Mouse (Mus musculus): ENCODE measurements around the gene Ubfd1. TPM values are rescaled to one million over a fixed set of nuclear protein-coding genes. Genes with fewer than 3 reads are reported as not detected.
"Not testable (repeated sequence)": the region's sequence is repeated elsewhere in the genome, so short reads cannot be mapped to it uniquely, and the experiment has no call there.

The Ubfd1 gene
- polyA plus RNA-seq, 1 experiment from 2014 or later, result 65.6 TPM

DNA sequence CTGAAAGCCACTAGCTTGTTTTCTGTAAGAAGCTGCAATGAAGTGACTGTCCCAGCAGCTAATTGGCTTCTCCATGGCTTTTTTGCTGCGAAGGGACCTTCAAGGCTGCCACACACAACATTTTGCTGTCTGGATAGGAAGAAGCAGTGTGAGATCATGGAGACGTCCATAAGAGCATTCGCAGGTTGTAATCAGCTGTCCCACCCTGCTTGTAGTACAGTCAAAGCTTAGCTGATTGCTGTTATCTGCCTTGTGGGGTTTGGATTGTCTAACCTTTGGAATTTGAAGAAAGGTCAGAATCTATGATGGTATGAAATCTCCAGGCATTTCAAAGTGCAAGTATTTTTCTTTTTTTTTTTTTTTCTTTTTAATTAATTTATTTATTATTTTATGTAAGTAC, 7.4 kb downstream of the Ubfd1 start:
- no peak overlapping the region for H3K9ac ChIP-seq (replicated peaks; ENCODE audit: low read depth, low read length)
- H3K36me3 ChIP-seq (ENCODE audit: control insufficient read depth, insufficient read depth), result peaks cover 54% of the 10 kb centered on the region
- H3K4me2 ChIP-seq (ENCODE audit: low read length), result no peak overlapping the region
- peaks cover 4% of the 10 kb centered on the region for H3K4me1 ChIP-seq (replicated peaks; ENCODE audit: control insufficient read depth, insufficient read depth, low read length)
- no peaks in the 10 kb centered on the region for H3K27me3 ChIP-seq (replicated peaks; ENCODE audit: control insufficient read depth, insufficient read depth, low read length)
- ATAC-seq, result no peak
- no peak overlapping the region for H3K4me3 ChIP-seq (replicated peaks; ENCODE audit: low read length)
- 88% methylated on average over 3 of the region's 3 CpGs for WGBS
- no peak overlapping the region for H3K27ac ChIP-seq (ENCODE audit: low read length)
- no peaks in the 10 kb centered on the region for H3K9me3 ChIP-seq (ENCODE audit: control insufficient read depth, low read length)

DNA sequence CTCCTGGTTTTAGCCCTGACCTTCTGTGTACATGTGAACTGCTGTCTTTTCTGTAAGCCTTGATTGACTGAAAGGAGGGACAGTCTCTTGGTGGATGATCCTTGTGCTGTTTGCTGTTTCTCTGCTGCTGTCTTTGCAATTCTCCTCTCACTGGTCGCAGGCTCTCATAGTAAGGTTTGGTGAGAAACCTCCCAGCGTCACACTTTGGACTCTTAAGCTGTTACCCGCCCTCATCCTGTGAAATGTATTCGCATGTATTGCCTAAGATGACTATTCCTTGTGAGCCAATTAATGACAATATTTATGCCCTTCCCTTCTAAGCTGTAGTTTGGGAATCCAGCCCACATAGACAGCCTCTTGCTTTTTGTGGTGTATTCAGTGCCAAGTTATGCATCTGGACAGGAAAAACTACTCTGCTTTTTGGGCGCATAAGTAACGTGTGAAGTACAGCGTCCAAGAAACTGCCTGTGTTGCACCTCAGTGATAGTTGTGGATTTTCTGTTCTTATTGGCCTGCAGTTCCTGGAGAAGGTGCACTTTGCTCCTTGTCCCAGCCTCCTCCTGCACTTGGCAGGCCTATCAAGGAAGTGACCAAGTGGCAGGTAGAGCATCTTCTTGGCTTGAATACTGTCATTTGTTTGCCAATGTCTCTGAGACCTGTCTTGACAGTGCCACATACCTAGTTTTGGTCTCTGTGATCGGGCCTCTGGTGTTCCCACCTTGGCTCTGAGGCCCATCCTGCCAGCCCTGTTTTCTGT, 13.0 kb downstream of the Ubfd1 start:
- Histone ChIP-seq H3K9ac (replicated peaks; ENCODE audit: low read depth, low read length) (no peak overlapping the region), H3K27me3 (replicated peaks; ENCODE audit: control insufficient read depth, insufficient read depth, low read length) (no peaks in the 10 kb centered on the region), H3K9me3 (ENCODE audit: control insufficient read depth, low read length) (no peaks in the 10 kb centered on the region), H3K36me3 (ENCODE audit: control insufficient read depth, insufficient read depth) (peaks cover 27% of the 10 kb centered on the region), H3K4me1 (replicated peaks; ENCODE audit: control insufficient read depth, insufficient read depth, low read length) (peaks cover 6% of the 10 kb centered on the region), H3K4me3 (replicated peaks; ENCODE audit: low read length) (no peak overlapping the region), H3K4me2 (ENCODE audit: low read length) (no peak overlapping the region), H3K27ac (ENCODE audit: low read length) (no peak overlapping the region; the same call in 1 of the 2 replicates)
- no peak for ATAC-seq
- 84% methylated on average over 8 of the region's 8 CpGs for whole genome bisulfite sequencing

DNA sequence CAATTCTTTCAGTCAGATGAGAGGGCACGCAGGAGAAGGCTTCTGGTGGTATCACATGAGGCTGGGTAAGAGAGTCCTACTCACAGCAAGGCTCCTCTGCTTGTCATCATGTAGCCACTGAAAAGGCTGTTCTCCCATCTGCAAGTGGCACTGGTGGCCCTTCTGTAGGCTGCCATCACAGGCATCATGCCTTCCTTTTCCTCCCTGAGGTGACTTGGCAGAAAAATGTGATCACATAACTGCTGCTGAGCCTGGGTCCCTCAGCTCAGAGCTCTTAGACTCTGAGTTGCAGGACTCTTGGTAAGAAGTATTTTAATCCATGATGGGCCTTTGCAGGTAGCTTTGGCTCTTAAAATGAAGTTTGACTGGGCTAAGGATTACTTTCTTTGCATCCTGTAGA, 14.1 kb downstream of the Ubfd1 start:
- Histone ChIP-seq H3K4me1 (replicated peaks; ENCODE audit: control insufficient read depth, insufficient read depth, low read length) (peaks cover 6% of the 10 kb centered on the region), H3K27me3 (replicated peaks; ENCODE audit: control insufficient read depth, insufficient read depth, low read length) (no peaks in the 10 kb centered on the region), H3K9me3 (ENCODE audit: control insufficient read depth, low read length) (no peaks in the 10 kb centered on the region), H3K9ac (replicated peaks; ENCODE audit: low read depth, low read length) (no peak overlapping the region), H3K27ac (ENCODE audit: low read length) (0 out of 2 replicates have a peak overlapping the region, but pooled peaks have one; percentile 13), H3K4me3 (replicated peaks; ENCODE audit: low read length) (no peak overlapping the region), H3K4me2 (ENCODE audit: low read length) (no peak overlapping the region), H3K36me3 (ENCODE audit: control insufficient read depth, insufficient read depth) (peaks cover 17% of the 10 kb centered on the region)
- 93% methylated on average over 1 of the region's 1 CpGs for WGBS
- no peak for ATAC-seq

DNA sequence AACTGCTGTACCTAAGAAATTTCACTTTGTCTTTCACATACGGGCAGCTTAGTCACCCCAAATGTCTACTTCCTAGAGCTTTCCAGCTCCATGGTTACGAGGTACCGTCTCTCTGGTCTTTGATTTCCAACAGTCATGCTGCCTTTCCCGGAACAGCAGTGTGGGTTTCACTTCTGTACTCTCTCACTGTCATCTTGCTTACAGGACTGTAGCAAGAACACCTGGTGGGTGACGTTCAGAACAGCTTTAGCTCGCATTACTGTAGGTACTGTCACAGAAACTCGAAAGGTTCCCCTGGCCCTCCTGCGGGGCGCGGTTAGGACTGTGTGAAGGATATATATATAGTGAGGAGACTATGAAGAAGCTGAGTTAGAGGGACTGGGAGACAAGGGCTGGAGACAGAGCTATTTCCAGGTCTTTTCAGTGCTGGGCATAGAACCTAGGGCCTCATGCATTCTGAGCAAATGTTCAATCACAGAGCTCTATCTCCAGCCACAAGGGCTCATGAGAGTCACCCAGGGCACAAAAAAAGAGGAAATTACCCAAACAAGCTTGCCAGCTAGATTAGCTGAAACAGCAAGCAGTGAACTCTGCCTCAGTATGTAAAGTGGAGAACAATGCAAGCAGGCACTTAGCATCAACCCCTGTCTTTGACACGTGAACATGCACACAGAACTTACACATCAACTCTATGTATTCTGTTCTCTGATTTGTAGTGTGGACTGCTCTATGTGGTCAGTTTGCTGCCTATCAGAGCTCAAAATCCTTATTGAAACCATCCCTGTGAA, 20.4 kb downstream of the Ubfd1 start:
- Histone ChIP-seq H3K27me3 (replicated peaks; ENCODE audit: control insufficient read depth, insufficient read depth, low read length) (no peaks in the 10 kb centered on the region), H3K27ac (ENCODE audit: low read length) (no peak overlapping the region), H3K4me1 (replicated peaks; ENCODE audit: control insufficient read depth, insufficient read depth, low read length) (no peaks in the 10 kb centered on the region), H3K4me2 (ENCODE audit: low read length) (no peak overlapping the region), H3K9ac (replicated peaks; ENCODE audit: low read depth, low read length) (no peak overlapping the region), H3K4me3 (replicated peaks; ENCODE audit: low read length) (no peak overlapping the region), H3K9me3 (ENCODE audit: control insufficient read depth, low read length) (no peaks in the 10 kb centered on the region), H3K36me3 (ENCODE audit: control insufficient read depth, insufficient read depth) (peaks cover 34% of the 10 kb centered on the region)
- no peak for ATAC-seq
- 95% methylated on average over 11 of the region's 11 CpGs for WGBS

- Histone ChIP-seq H3K4me2 (ENCODE audit: low read length) (no peak overlapping the region), H3K27me3 (replicated peaks; ENCODE audit: control insufficient read depth, insufficient read depth, low read length) (no peaks in the 10 kb centered on the region), H3K9me3 (ENCODE audit: control insufficient read depth, low read length) (no peaks in the 10 kb centered on the region), H3K36me3 (ENCODE audit: control insufficient read depth, insufficient read depth) (peaks cover 38% of the 10 kb centered on the region), H3K27ac (ENCODE audit: low read length) (no peak overlapping the region), H3K4me3 (replicated peaks; ENCODE audit: low read length) (no peak overlapping the region), H3K4me1 (replicated peaks; ENCODE audit: control insufficient read depth, insufficient read depth, low read length) (0 out of 2 replicates have a peak, but pooled peaks cover 2% of the 10 kb centered on the region), H3K9ac (replicated peaks; ENCODE audit: low read depth, low read length) (no peak overlapping the region)
- no peak for ATAC-seq
- WGBS, result 91% methylated on average over 2 of the region's 2 CpGs
Measured at GRCm38 (mm10) chr7:122094564-122095330, 27.8 kb downstream of the Ubfd1 start.

- no peak overlapping the region for H3K9ac ChIP-seq (replicated peaks; ENCODE audit: low read depth, low read length)
Measured at GRCm38 (mm10) chr7:122098009-122098408, 31.0 kb downstream of the Ubfd1 start.

DNA sequence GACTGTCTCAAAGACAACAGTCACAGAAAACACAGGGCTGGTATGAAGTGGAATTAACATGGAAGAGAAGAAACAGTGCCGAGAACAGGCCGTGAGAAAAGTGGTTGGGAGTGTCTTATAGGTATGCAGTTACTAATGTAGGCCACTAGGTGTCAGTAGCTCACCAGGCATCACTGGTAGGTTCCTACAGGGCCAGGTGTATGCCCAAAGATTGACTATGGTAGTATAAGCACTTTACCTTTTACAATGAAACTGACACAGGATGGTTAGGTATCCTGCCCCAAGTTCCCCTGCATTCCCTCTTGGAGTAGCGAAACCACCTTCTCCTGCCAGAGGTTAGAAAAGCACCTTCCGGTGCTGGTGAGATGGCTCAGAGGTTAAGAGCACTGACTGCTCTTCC, 32.2 kb downstream of the Ubfd1 start:
- H3K4me1 ChIP-seq (replicated peaks; ENCODE audit: control insufficient read depth, insufficient read depth, low read length), result peaks cover 10% of the 10 kb centered on the region

More at GRCm38 (mm10) chr7:122098009-122098408, 31.0 kb downstream of the Ubfd1 start:
- no peaks in the 10 kb centered on the region for H3K9me3 ChIP-seq (ENCODE audit: control insufficient read depth, low read length)
- no peak overlapping the region for H3K4me3 ChIP-seq (replicated peaks; ENCODE audit: low read length)
- no peak for ATAC-seq
- H3K4me2 ChIP-seq (ENCODE audit: low read length), result no peak overlapping the region
- H3K27ac ChIP-seq (ENCODE audit: low read length), result no peak overlapping the region
- peaks cover 21% of the 10 kb centered on the region for H3K36me3 ChIP-seq (ENCODE audit: control insufficient read depth, insufficient read depth)
- peaks cover 10% of the 10 kb centered on the region for H3K4me1 ChIP-seq (replicated peaks; ENCODE audit: control insufficient read depth, insufficient read depth, low read length)
- 88% methylated on average over 3 of the region's 3 CpGs for WGBS
- no peaks in the 10 kb centered on the region for H3K27me3 ChIP-seq (replicated peaks; ENCODE audit: control insufficient read depth, insufficient read depth, low read length)

DNA sequence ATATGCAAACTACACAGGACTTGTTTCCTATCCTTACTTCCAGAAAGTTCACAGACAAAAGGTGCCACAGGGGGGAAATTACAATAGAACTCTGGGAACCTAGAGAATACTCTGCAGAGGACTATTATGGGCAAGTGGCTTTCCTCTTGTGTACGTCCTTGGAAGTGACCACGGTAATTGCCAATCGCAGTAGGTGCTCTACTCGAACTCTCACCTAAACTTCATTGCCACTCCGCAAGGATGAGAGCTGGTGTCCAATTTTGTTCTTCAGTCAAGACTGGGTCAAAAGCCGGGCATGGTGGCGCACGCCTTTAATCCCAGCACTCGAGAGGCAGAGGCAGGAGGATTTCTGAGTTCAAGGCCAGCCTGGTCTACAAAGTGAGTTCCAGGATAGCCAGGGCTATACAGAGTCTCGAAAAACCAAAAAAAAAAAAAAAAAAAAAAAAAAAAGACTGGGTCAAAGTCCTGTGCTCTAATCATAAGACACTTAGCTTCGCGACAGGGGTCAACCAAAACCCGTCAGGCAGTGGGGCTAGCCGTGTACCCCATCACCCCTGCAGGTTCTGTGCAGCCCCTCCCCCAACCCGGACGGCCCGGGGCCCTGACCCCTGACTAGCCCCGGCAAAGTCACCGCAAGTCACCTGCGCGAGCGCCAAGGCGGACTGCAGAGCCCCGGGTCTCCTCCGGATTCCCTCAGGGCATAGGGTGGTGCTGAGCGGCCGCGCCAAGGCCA, 34.2 kb downstream of the Ubfd1 start:
- peak; percentile 48; the same call in 1 of the 2 replicates for ATAC-seq
- 5% methylated on average over 25 of the region's 28 CpGs for WGBS
- not testable (repeated sequence) for H3K4me1 ChIP-seq (replicated peaks; ENCODE audit: control insufficient read depth, insufficient read depth, low read length); H3K9me3 ChIP-seq (ENCODE audit: control insufficient read depth, low read length); H3K27me3 ChIP-seq (replicated peaks; ENCODE audit: control insufficient read depth, insufficient read depth, low read length); H3K36me3 ChIP-seq (ENCODE audit: control insufficient read depth, insufficient read depth); H3K27ac ChIP-seq (ENCODE audit: low read length)
- Histone ChIP-seq H3K9ac (replicated peaks; ENCODE audit: low read depth, low read length) (peak overlapping the region; percentile 81), H3K4me3 (replicated peaks; ENCODE audit: low read length) (peak overlapping the region; percentile 75), H3K4me2 (ENCODE audit: low read length) (peak overlapping the region; percentile 83)

More for the DNA sequence above, 32.2 kb downstream of the Ubfd1 start:
- ATAC-seq, result no peak
- 61% methylated on average over 4 of the region's 4 CpGs for WGBS
- Histone ChIP-seq H3K9me3 (ENCODE audit: control insufficient read depth, low read length) (no peaks in the 10 kb centered on the region), H3K27me3 (replicated peaks; ENCODE audit: control insufficient read depth, insufficient read depth, low read length) (no peaks in the 10 kb centered on the region), H3K9ac (replicated peaks; ENCODE audit: low read depth, low read length) (no peak overlapping the region), H3K4me3 (replicated peaks; ENCODE audit: low read length) (no peak overlapping the region), H3K4me2 (ENCODE audit: low read length) (no peak overlapping the region), H3K36me3 (ENCODE audit: control insufficient read depth, insufficient read depth) (peaks cover 18% of the 10 kb centered on the region), H3K27ac (ENCODE audit: low read length) (no peak overlapping the region)

Measured in forebrain, embryonic 16.5 days (tissue).